Mouse (Mus musculus): ENCODE measurements around the gene Tlr9.

Gene Tlr9

DNA sequence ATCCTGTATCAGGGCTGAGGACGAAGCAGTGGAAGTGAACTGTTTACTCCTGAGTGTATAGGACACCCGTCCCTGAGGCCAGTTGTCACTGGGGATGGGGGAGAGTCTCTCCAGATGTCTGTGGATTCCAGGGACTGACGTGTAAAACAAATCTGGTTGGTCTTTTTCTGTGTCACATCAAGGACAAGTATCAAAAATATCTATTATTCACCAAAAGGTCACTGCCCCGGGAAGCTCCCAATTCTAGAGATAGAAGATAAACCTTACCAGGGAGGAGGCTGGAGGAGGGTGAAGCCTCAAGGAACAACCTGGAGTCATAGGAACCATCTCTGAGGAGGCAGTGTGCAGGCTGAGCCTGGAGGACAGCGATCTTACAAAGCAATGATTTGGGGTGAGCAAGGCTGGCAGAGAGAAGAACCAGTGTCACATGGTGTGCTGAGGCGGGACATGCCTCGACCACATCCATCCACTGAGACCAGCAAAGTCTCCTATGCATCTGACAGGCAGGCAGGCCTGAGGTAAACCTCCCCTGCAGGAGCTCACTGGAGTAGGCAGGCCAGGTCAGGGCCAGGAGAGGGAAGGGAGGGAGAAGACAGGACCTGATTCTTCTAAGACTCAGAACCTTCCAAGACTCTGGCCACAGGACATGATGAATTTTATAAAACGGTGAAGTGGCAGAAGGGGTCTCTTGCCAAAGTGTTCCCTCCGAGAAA is 46.8 kb downstream of the Tlr9 start:
- in situ Hi-C loops (cut with MboI), result no loop called here

DNA sequence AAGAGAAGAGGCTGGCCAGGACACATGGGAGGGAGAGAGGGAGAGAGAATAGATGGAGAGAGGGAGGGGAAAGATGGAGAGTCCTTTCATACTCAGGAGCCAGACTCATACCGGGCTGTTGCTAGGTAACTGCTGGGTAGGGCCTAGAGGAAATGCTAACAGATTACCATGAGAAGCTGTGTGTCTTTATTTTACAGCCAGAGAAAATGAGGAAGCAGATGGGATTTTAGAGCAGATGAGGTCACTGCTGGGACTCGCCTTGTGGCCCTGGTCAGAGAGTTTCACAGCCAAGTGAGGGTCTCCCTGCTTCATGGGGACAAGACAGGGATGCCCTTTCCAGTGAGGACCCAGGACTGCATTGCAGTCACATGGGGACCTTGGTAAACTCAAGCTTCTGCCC is 47.5 kb downstream of the Tlr9 start:
- in situ Hi-C loops (cut with MboI), result no loop called here

DNA sequence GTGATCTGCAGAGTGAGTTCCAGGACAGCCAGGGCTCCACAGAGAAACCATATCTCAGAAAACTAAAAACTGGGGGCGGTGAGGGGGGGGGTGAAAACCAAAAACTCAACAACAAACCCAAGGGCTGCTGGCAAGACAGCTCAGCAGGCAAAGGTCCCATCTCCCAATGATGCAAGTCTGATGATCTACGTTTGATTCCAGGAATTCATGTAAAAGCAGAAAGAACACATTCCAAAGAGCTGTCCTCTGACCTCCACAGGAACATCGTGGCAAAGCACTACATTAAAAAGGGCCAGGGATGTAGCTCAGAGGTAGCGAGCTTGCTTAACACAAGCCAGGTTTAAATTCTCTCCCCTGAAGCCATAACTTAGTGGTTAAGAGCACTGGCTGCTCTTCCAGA is 48.3 kb downstream of the Tlr9 start:
- in situ Hi-C loops (cut with MboI), result no loop called here

DNA sequence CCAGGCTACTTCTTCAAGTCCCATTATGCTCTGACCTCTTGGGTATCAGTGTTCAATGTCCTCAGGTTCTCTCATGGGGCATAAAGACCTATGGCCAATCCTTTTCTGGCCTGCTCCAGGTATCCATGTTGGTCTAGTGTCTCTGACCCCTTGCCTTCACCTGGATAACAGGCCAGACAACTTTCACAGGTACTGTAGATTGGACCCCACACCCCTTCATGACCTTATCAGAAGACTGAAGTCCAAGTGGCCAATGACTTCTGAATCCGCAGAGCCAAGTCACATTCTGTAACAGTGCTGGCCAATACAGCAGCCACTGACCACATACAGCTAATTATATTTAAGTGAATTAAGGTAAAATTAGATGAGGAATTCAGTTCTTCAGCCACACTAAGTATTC is 49.9 kb downstream of the Tlr9 start:
- in situ Hi-C loops (cut with MboI), result no loop called here

DNA sequence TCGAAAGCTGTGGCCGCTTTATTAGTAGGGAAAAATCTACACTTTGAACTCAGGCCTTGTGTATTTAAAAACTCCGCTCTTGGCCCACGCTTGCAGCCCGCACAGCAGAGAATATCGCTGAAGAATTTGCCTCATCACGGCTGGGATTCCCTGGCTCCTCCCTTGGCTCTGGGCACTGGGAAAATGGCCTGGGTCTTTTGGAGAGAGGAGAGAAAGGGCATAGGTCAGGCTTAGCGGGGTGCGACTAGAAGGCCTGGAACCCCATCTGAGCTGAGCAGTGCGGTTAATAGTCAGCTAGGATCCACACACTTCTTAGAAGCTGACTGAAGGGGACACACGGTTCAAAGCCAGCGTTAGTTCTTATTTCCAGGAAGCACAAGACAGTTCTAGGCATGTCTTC is 50.9 kb downstream of the Tlr9 start:
- in situ Hi-C loops (cut with MboI), result no loop called here

DNA sequence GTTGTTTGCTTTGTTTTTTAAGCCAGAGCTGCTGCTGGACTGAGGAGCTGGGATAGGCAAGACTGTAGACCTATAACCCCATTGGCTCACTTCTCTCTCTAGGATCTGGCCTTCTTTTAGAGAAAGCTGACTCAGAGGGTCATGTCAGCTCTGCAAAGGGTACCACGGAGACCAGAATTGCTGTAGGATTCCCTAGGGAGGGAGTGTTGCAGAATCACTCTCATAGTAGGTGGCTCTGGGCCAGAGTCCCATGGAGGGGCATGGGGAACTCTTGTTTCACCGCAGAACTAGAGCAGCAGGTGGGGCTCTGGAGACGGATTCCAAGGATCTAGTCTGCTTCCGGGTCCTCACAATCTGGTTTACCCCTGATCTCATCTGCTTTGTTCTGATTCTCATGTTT is 51.4 kb downstream of the Tlr9 start:
- in situ Hi-C loops (cut with MboI), result no loop called here

DNA sequence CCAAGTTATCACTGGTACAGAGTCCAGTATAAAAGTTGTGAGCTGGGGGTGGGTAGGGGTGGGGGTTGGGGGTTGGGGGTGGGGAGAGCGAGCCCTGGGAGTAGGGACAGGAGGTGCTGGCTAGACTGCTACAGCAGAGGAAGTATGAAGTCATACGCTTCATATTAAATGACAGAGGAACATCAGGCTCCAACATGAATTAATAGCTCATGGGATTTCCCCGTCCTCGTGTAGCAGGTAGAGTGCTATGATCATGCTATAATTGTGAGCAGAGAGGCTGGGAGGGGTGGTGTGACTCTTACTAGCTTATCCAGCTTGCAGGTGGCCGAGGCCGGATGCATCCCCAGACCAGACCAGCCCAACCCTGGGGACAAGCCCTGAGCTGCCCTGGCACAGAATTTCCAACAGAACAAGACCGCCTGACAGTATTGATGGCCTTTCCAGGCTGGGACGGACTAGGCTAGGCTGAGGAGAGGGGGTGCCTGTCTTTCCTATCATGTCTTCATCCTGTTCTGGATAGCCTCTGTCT is 52.3 kb downstream of the Tlr9 start:
- in situ Hi-C loops (cut with MboI), result no loop called here

DNA sequence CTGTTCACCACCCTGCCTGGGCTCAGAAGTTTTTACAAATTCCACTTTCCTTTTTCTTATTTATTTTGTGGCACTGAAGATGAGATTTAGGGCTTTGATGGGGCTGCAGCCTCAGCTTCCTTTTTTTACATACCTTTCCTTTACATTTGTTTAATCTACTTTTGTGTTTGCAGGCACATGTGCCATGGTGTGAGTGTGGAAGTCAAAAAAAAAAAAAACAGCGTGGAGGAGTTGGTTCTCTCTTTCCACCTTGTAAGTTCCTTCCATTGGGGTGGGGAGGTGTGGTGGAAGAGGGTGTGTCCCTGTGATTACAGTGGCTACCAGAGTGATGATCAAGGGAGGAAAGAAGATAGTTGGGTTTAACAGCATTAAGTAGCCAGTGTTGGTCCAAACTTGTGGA is 53.4 kb downstream of the Tlr9 start:
- in situ Hi-C loops (cut with MboI), result no loop called here

All from mature B cell (primary cell).